Mouse (Mus musculus) G1E (cell line): Measurements from ENCODE around the gene Fhl1. TPM values are rescaled to one million over a fixed set of nuclear protein-coding genes. Genes with fewer than 3 reads are reported as not detected.

Experiments used
- ATAC-seq: 2 replicates; pipeline ENCODE4 v1.8.0; 2016; ENCODE audit warnings: mild to moderate bottlenecking; ENCODE audit not compliant: insufficient number of reproducible peaks, poor library complexity, low FRiP score, severe bottlenecking; ENCODE audit errors: extremely low read depth
- DNase-seq: peaks from one replicate; pipeline ENCODE4 v3.0.0; 2012; ENCODE audit warnings: low spot score
- H3K27me3 ChIP-seq: 2 replicates; pipeline ENCODE4 v1.6.1; 2012; ENCODE audit warnings: mild to moderate bottlenecking, low read length, inconsistent platforms; ENCODE audit not compliant: insufficient read depth
- H3K36me3 ChIP-seq: replicated peaks from 2 replicates; pipeline ENCODE3; 2012; ENCODE audit warnings: mild to moderate bottlenecking, inconsistent platforms
- H3K4me1 ChIP-seq: 2 replicates; pipeline ENCODE4 v1.6.1; 2012; ENCODE audit warnings: low read depth, low read length, inconsistent platforms, mixed read lengths; ENCODE audit not compliant: insufficient read depth
- H3K4me3 ChIP-seq: 2 replicates; pipeline ENCODE4 v1.5.1; 2012; ENCODE audit warnings: low read depth, mild to moderate bottlenecking, inconsistent platforms, low read length, moderate library complexity, mixed read lengths
- H3K9me3 ChIP-seq: replicated peaks from 2 replicates; pipeline ENCODE4 v1.6.1; 2012; ENCODE audit warnings: inconsistent platforms
- CTCF ChIP-seq: IDR thresholded peaks from 2 replicates; pipeline ENCODE4 v1.5.1; 2012; ENCODE audit warnings: low read depth, low read length, inconsistent platforms, mixed read lengths
- GATA1 ChIP-seq: IDR thresholded peaks from 2 replicates; pipeline ENCODE4 v1.6.1; 2012; ENCODE audit warnings: borderline replicate concordance, low read length, inconsistent platforms, mixed read lengths
- GATA2 ChIP-seq: IDR thresholded peaks from 2 replicates; pipeline ENCODE4 v1.6.1; 2012; ENCODE audit warnings: low read depth, low read length, inconsistent platforms, borderline replicate concordance
- POLR2AphosphoS5 ChIP-seq: IDR thresholded peaks from 2 replicates; pipeline ENCODE4 v1.6.1; 2012; ENCODE audit warnings: low read depth, low read length, inconsistent platforms; ENCODE audit not compliant: insufficient replicate concordance
- TAL1 ChIP-seq: conservative IDR thresholded peaks from 2 replicates; pipeline ENCODE4 v1.6.1; 2012; ENCODE audit warnings: low read depth, low read length, inconsistent platforms, mixed read lengths
- polyA plus RNA-seq: library from polyadenylated mRNA; stranded (reverse); fragments of >175 nt; gene quantifications from 2 replicates; pipeline ENCODE4 v1.2.3, GENCODE M21; 2012
- total RNA-seq, 2 experiments: library from RNA; stranded (forward) in 1 of 2; stranded (reverse) in 1 of 2; fragments of 200-1000 nt in 1 of 2; fragments of >200 nt in 1 of 2; fragmentation: Nextera tagmentation in 1 of 2; gene quantifications; 2 replicates each; pipeline ENCODE4 v1.2.3; 2014 to 2017

Gene Fhl1
- total and polyA plus RNA-seq, 3 experiments, result 0.11 TPM; not detected in 2

- no peak for ATAC-seq
- Histone ChIP-seq H3K9me3 (no peaks in the 10 kb centered on the region), H3K4me1 (no peaks in the 10 kb centered on the region), H3K4me3 (no peak overlapping the region), H3K27me3 (no peaks in the 10 kb centered on the region), H3K36me3 (no peaks in the 10 kb centered on the region)
- no peak for DNase-seq
- TF ChIP-seq CTCF (no peak), GATA2 (no peak), GATA1 (no peak)
Observed at GRCm38 (mm10) chrX:56760257-56760760, 28.7 kb downstream of the Fhl1 start.

GRCm38 (mm10) chrX:56769838-56770237, 38.3 kb downstream of the Fhl1 start:
- Histone ChIP-seq H3K9me3 (no peaks in the 10 kb centered on the region), H3K36me3 (no peaks in the 10 kb centered on the region), H3K4me1 (no peaks in the 10 kb centered on the region), H3K4me3 (no peak overlapping the region), H3K27me3 (no peaks in the 10 kb centered on the region)
- DNase-seq, result no peak
- TF ChIP-seq CTCF, result no peak
- TF ChIP-seq GATA1, result no peak
- TF ChIP-seq GATA2, result no peak
- TF ChIP-seq POLR2AphosphoS5, result no peak
- no peak for TF ChIP-seq TAL1
- ATAC-seq, result no peak

GRCm38 (mm10) chrX:56771751-56772150, 40.2 kb downstream of the Fhl1 start:
- no peak overlapping the region for H3K4me3 ChIP-seq
- no peaks in the 10 kb centered on the region for H3K9me3 ChIP-seq
- TF ChIP-seq POLR2AphosphoS5, result no peak
- TF ChIP-seq TAL1, result no peak
- TF ChIP-seq GATA1, result no peak
- TF ChIP-seq GATA2, result no peak
- TF ChIP-seq CTCF, result no peak

GRCm38 (mm10) chrX:56773329-56773728, 41.7 kb downstream of the Fhl1 start:
- ATAC-seq (no peak), DNase-seq (no peak)
- no peaks in the 10 kb centered on the region for H3K4me1 ChIP-seq
- H3K36me3 ChIP-seq, result no peaks in the 10 kb centered on the region
- H3K9me3 ChIP-seq, result no peaks in the 10 kb centered on the region
- TF ChIP-seq CTCF, result no peak
- no peak for TF ChIP-seq GATA2
- no peak for TF ChIP-seq POLR2AphosphoS5
- TF ChIP-seq TAL1, result no peak
- TF ChIP-seq GATA1, result no peak
- no peak overlapping the region for H3K4me3 ChIP-seq
- no peaks in the 10 kb centered on the region for H3K27me3 ChIP-seq

More at GRCm38 (mm10) chrX:56771751-56772150, 40.2 kb downstream of the Fhl1 start:
- DNase-seq, result no peak
- Histone ChIP-seq H3K36me3 (no peaks in the 10 kb centered on the region), H3K4me1 (no peaks in the 10 kb centered on the region), H3K27me3 (no peaks in the 10 kb centered on the region)
- no peak for ATAC-seq

- DNase-seq, result no peak
- no peaks in the 10 kb centered on the region for H3K4me1 ChIP-seq
- H3K9me3 ChIP-seq, result no peaks in the 10 kb centered on the region
- no peak overlapping the region for H3K4me3 ChIP-seq
- no peaks in the 10 kb centered on the region for H3K27me3 ChIP-seq
- no peak for ATAC-seq
- TF ChIP-seq GATA1 (no peak), TAL1 (no peak), GATA2 (no peak), POLR2AphosphoS5 (no peak), CTCF (no peak)
- H3K36me3 ChIP-seq, result no peaks in the 10 kb centered on the region
Observed at GRCm38 (mm10) chrX:56786281-56787061, 54.9 kb downstream of the Fhl1 start.

- H3K36me3 ChIP-seq, result no peaks in the 10 kb centered on the region
Observed at GRCm38 (mm10) chrX:56787486-56787885, 55.9 kb downstream of the Fhl1 start.

More at GRCm38 (mm10) chrX:56787486-56787885, 55.9 kb downstream of the Fhl1 start:
- H3K27me3 ChIP-seq, result no peaks in the 10 kb centered on the region
- H3K4me1 ChIP-seq, result no peaks in the 10 kb centered on the region
- no peaks in the 10 kb centered on the region for H3K9me3 ChIP-seq
- ATAC-seq, result no peak
- DNase-seq, result no peak
- TF ChIP-seq POLR2AphosphoS5, result no peak
- no peak for TF ChIP-seq GATA1
- TF ChIP-seq CTCF, result no peak
- no peak for TF ChIP-seq TAL1
- no peak overlapping the region for H3K4me3 ChIP-seq
